Mouse (Mus musculus) kidney, embryonic 14.5 days (tissue): ENCODE measurements around the gene Ropn1. TPM values are rescaled to one million over a fixed set of nuclear protein-coding genes. Genes with fewer than 3 reads are reported as not detected.
A peak's percentile ranks its signal among the peaks of the same experiment; 100 is the strongest.

Experiments
- ATAC-seq: fragments of 200-750 bp; cut with Nextera tagmentation; 2 replicates; pipeline ENCODE4 v1.8.0; 2017; ENCODE audit warnings: moderate number of reproducible peaks, mild to moderate bottlenecking, moderate TSS enrichment, moderate library complexity; ENCODE audit not compliant: low FRiP score, low TSS enrichment
- H3K27ac ChIP-seq: fragments of 300-500 bp; sonication (generic); 2 replicates; pipeline ENCODE4 v1.5.1; 2014; ENCODE audit warnings: low read depth, mild to moderate bottlenecking, low read length, moderate library complexity, mixed read lengths
- H3K27me3 ChIP-seq: fragments of 300-500 bp; sonication (generic); 2 replicates; pipeline ENCODE4 v1.6.1; 2014; ENCODE audit warnings: mild to moderate bottlenecking, low read length; ENCODE audit not compliant: control insufficient read depth, insufficient read depth
- H3K36me3 ChIP-seq: fragments of 300-500 bp; sonication (generic); 2 replicates; pipeline ENCODE4 v1.6.1; 2014; ENCODE audit warnings: low read length, mixed read lengths; ENCODE audit not compliant: control insufficient read depth, insufficient read depth
- H3K4me1 ChIP-seq: fragments of 300-500 bp; sonication (generic); 2 replicates; pipeline ENCODE4 v1.6.1; 2014; ENCODE audit warnings: low read length, mixed read lengths; ENCODE audit not compliant: control insufficient read depth, insufficient read depth
- H3K4me2 ChIP-seq: fragments of 300-500 bp; sonication (generic); replicated peaks from 2 replicates; pipeline ENCODE4 v1.6.1; 2014; ENCODE audit warnings: low read depth, mild to moderate bottlenecking, low read length
- H3K4me3 ChIP-seq: fragments of 300-500 bp; sonication (generic); 2 replicates; pipeline ENCODE4 v1.5.1; 2014; ENCODE audit warnings: mild to moderate bottlenecking, low read length
- H3K9ac ChIP-seq: fragments of 300-500 bp; sonication (generic); 2 replicates; pipeline ENCODE4 v1.6.1; 2014; ENCODE audit warnings: low read depth, mild to moderate bottlenecking, low read length, moderate library complexity
- H3K9me3 ChIP-seq: fragments of 300-500 bp; sonication (generic); 2 replicates; pipeline ENCODE4 v1.6.1; 2016; ENCODE audit warnings: low read length; ENCODE audit not compliant: control insufficient read depth
- WGBS: fragments of 180-500 bp; shearing (Covaris S2); extraction: QIAGEN DNeasy Blood & Tissue Kit; methylation state at CpG from one replicate; pipeline ENCODE4 v1.1.7; 2014; 5-methylcytosine and 5-hydroxymethylcytosine counted together
- polyA plus RNA-seq: library from polyadenylated mRNA; unstranded; fragments of >200 nt; fragmentation: Nextera tagmentation; extraction: Ambion mirVana; gene quantifications from 2 replicates; pipeline ENCODE4 v1.2.1, GENCODE M21; 2014

Gene Ropn1
- polyA plus RNA-seq = not detected in 2 replicates

DNA sequence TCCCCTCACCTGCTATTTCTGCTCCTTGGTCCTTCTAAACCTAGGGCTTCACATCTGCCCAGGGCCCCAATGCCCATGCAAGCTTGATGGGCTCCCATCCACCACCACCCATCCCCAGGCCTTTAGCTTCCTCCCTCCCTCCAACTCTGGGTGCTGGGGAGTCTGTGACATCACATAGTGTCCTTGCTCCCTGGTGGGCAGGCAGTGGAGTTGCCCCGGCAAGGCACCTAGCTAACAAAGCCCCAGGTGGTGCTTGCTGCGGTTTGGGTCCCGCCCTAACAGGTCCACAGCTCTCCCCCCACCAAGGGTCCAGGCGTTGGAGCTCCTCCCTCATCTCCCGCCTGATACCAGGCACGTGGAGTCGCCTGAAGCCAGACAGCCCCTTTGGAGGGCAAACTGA, at the start of gene Ropn1:
Gene Ropn1, plus strand, starts transcription at position 301 of the 400 bp plus-strand sequence.
- no peak for ATAC-seq
- Histone ChIP-seq H3K36me3 (no peaks in the 10 kb centered on the region), H3K4me3 (no peak within 1 kb of the TSS), H3K9ac (no peak within 1 kb of the TSS), H3K27ac (no peak within 1 kb of the TSS), H3K4me2 (no peak within 1 kb of the TSS), H3K9me3 (no peaks in the 10 kb centered on the region), H3K4me1 (no peaks in the 10 kb centered on the region), H3K27me3 (no peaks in the 10 kb centered on the region)
- WGBS = 54% methylated on average over 7 of the region's 7 CpGs

DNA sequence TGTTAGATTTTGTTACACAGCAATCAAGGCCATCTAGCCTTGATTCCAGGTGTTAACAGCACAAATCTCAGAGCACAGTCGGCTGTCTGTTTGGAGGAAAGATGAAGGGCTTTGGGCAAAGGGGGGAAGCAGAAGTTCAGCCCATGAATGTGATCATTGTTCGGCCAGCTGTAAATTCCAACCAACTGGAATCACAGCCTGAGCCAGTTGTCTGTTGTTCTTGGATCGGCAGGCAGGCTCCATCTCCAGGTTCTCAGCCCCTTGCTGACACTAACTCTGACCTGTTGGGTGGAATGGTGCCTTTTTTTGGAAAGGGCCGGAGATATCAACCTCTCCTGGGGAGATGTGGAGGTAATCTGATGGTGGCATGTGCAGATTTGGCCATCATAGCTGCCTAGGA, 47.8 kb upstream of the Ropn1 start:
- no peak for ATAC-seq
- 0 out of 2 replicates have a peak, but pooled peaks cover 2% of the 10 kb centered on the region for H3K4me1 ChIP-seq
- no peaks in the 10 kb centered on the region for H3K9me3 ChIP-seq
- H3K27ac ChIP-seq = no peak overlapping the region
- H3K27me3 ChIP-seq = no peaks in the 10 kb centered on the region; the same call in 1 of the 2 replicates
- H3K4me2 ChIP-seq = no peak overlapping the region
- 55% methylated on average over 4 of the region's 4 CpGs for WGBS
- no peak overlapping the region for H3K9ac ChIP-seq
- H3K4me3 ChIP-seq = no peak overlapping the region
- no peaks in the 10 kb centered on the region for H3K36me3 ChIP-seq

DNA sequence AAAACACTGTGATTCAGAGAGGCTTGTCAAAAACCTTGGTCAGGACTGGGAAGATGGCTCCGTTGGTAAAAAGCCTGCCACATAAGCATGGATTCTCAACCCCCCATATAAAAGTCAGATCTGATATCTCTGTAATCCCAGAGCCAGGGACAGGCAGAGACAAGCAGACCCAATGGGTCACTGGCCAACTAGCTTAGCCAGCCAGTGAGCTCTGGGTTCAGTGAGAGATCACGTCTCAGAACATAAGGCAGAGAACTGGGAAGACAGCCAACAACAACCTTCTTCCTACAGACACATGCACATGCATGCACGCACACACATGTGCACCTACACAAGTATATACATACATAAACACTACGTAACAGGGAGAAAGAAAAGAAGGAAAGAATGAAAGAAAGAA, 46.6 kb upstream of the Ropn1 start:
- H3K27ac ChIP-seq = no peak overlapping the region
- no peak for ATAC-seq
- H3K36me3 ChIP-seq = no peaks in the 10 kb centered on the region
- no peak overlapping the region for H3K4me2 ChIP-seq
- no peak overlapping the region for H3K9ac ChIP-seq
- no peak overlapping the region for H3K4me3 ChIP-seq
- no peaks in the 10 kb centered on the region; the same call in 1 of the 2 replicates for H3K27me3 ChIP-seq
- 0 out of 2 replicates have a peak, but pooled peaks cover 2% of the 10 kb centered on the region for H3K4me1 ChIP-seq
- 67% methylated on average over 4 of the region's 4 CpGs for WGBS
- no peaks in the 10 kb centered on the region for H3K9me3 ChIP-seq

DNA sequence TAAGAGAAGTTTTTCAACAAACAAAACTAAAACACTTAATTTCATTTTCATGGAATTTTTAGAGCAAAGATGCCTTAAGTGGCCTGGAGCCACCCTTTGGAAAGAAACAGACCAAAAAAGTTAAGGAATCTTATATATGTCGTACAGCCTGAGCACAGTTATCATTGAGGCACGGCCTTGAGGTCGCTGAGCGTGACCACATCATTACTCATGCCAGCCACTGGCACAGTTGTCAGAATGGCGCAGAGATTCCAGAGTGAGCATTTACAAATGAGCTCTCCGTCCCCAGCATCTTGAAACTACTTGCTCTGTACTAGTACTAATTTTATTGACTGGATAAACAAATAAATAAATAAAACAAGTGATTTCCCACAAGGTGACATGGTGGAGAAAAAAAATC, 45.9 kb upstream of the Ropn1 start:
- no peak for ATAC-seq
- Histone ChIP-seq H3K4me2 (no peak overlapping the region), H3K9me3 (no peaks in the 10 kb centered on the region), H3K9ac (no peak overlapping the region), H3K27ac (no peak overlapping the region), H3K4me1 (0 out of 2 replicates have a peak, but pooled peaks cover 2% of the 10 kb centered on the region), H3K36me3 (no peaks in the 10 kb centered on the region), H3K4me3 (no peak overlapping the region), H3K27me3 (no peaks in the 10 kb centered on the region)
- 48% methylated on average over 6 of the region's 6 CpGs for WGBS

DNA sequence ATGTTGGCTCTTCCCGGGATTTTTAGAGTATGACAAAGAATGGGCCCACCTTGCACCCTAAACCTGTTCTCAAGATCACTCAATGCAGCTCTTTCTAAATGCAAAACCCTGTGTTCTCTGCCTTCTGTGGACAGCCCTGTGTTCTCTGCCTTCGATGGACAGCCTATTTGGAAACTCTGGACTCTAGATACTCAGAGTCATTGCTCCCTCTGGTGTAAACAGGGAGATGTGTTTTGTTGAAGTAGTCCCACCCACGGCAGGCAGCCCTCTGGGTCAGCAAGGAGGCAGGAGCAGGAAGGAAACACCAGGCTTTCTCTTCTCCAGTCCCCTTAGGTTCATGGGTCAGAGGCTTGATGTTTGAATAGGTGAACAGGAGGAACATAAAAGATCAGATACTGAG, 44.0 kb upstream of the Ropn1 start:
- ATAC-seq = peak; percentile 73

DNA sequence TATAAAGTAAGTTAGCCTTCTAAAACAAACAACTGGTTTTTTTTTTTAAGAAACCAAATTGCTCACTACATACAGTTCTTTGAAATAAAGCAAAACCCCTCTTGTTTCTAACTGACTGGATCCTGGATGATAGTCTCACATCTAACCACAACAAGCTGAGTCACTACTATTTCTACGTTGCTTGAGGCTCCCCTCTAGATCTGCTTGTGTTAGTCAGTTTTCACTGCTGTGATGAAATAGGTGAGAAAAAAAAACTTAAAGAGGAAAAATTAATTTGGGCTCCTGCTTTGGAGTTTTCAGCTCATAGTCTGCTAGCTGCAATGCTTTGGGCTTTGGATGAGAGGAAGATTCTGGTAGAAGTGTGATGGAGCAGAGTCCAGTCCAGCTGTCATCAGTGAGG, 39.6 kb upstream of the Ropn1 start:
- no peak overlapping the region for H3K4me2 ChIP-seq
- no peak overlapping the region for H3K4me3 ChIP-seq
- H3K27ac ChIP-seq = no peak overlapping the region
- H3K9me3 ChIP-seq = peaks cover 3% of the 10 kb centered on the region; the same call in 1 of the 2 replicates
- H3K9ac ChIP-seq = no peak overlapping the region
- no peaks in the 10 kb centered on the region for H3K4me1 ChIP-seq
- no peaks in the 10 kb centered on the region for H3K36me3 ChIP-seq
- WGBS = 86% methylated on average over 1 of the region's 1 CpGs
- no peak for ATAC-seq
- no peaks in the 10 kb centered on the region for H3K27me3 ChIP-seq

More for the DNA sequence above, 44.0 kb upstream of the Ropn1 start:
- Histone ChIP-seq H3K4me3 (no peak overlapping the region), H3K4me2 (no peak overlapping the region), H3K27ac (0 out of 2 replicates have a peak overlapping the region, but pooled peaks have one; percentile 47), H3K9ac (no peak overlapping the region), H3K36me3 (no peaks in the 10 kb centered on the region), H3K4me1 (0 out of 2 replicates have a peak, but pooled peaks cover 2% of the 10 kb centered on the region), H3K27me3 (no peaks in the 10 kb centered on the region), H3K9me3 (no peaks in the 10 kb centered on the region)
- 18% methylated on average over 3 of the region's 3 CpGs for WGBS

DNA sequence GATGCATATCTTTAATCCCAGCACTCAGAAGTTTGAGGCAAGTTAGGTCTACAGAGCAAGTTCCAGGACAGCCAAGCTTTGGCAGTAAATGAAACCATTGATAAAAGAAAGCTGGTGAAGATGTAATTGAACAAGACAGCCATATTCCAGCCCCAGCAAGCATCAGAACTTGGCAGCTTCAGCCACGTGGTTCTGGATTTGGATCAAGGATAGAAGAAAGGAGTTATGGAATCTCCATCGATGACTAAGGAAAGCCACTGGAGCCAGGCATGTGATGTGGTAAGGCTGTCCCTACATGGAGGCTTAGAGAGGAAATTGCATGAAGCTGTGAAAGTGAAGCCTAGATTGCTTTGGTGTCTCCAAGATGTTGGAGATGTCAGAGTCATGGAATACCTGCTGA, 35.7 kb upstream of the Ropn1 start:
- no peak overlapping the region for H3K4me3 ChIP-seq
- peaks cover 3% of the 10 kb centered on the region; the same call in 1 of the 2 replicates for H3K9me3 ChIP-seq
- no peaks in the 10 kb centered on the region for H3K27me3 ChIP-seq
- no peak for ATAC-seq
- no peak overlapping the region for H3K9ac ChIP-seq
- 78% methylated on average over 2 of the region's 2 CpGs for WGBS
- H3K4me1 ChIP-seq = no peaks in the 10 kb centered on the region
- H3K4me2 ChIP-seq = no peak overlapping the region
- no peak overlapping the region for H3K27ac ChIP-seq
- H3K36me3 ChIP-seq = no peaks in the 10 kb centered on the region

DNA sequence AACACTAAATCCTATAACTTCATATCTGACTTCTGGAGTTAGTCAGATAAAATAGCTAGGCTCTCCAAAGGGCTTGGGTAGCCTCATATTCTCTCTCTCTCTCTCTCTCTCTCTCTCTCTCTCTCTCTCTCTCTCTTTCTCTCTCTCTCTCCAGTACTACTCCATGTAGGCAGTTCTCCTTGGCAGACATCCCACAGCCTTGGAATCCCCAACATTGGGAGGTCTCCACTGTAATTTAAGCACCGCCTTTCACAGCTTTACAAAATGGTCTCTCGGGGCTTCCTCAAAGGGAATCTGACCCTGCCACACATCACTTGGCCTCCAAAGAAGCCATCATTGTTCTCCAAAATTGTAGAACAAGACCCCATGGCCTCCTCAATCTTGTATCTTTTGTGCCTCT, 22.1 kb upstream of the Ropn1 start:
- no peak overlapping the region for H3K9ac ChIP-seq
- no peaks in the 10 kb centered on the region for H3K27me3 ChIP-seq
- ATAC-seq = no peak
- no peak overlapping the region for H3K4me2 ChIP-seq
- H3K36me3 ChIP-seq = no peaks in the 10 kb centered on the region
- WGBS = 57% methylated on average over 2 of the region's 2 CpGs
- H3K27ac ChIP-seq = no peak overlapping the region
- no peaks in the 10 kb centered on the region for H3K4me1 ChIP-seq
- no peak overlapping the region for H3K4me3 ChIP-seq
- H3K9me3 ChIP-seq = no peaks in the 10 kb centered on the region

DNA sequence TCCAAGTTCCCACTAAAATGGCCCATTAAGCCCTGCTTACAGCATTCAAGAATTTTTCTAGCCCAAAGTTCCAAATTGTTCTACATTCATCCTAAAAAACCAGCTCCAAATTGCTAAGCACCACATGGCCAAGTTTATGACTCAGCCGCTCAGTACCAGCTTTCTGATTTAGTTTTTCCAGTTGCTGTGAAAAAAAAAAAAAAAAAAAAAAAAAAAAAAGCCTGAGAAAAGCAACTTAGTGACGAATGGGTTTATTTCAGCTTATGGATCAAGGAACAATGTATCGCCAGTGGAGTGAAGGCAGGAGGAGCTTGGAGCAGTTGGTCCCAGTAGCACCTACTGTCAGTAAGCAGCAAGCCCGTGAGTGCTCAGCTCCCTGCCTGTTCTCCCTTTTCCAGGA, 21.3 kb upstream of the Ropn1 start:
- WGBS = 86% methylated on average over 4 of the region's 4 CpGs
- no peak overlapping the region for H3K4me2 ChIP-seq
- no peak for ATAC-seq

More for the DNA sequence above, 21.3 kb upstream of the Ropn1 start:
- H3K4me3 ChIP-seq = no peak overlapping the region
- no peaks in the 10 kb centered on the region for H3K4me1 ChIP-seq
- no peaks in the 10 kb centered on the region for H3K36me3 ChIP-seq
- H3K9ac ChIP-seq = no peak overlapping the region
- no peaks in the 10 kb centered on the region for H3K27me3 ChIP-seq
- H3K27ac ChIP-seq = no peak overlapping the region
- H3K9me3 ChIP-seq = no peaks in the 10 kb centered on the region
